Mouse (Mus musculus) midbrain, embryonic 12.5 days (tissue): ENCODE measurements at regions not wholly inside any gene's neighbourhood (a gene's known extent, or its start where the extent isn't known, plus 50 kb on each side); places are given as distances from the start of the nearest gene placed in this dataset.

Experiments used
- ATAC-seq: fragments of 200-750 bp; cut with Nextera tagmentation; 2 replicates; pipeline ENCODE4 v1.8.0; 2017; ENCODE audit warnings: low read depth, moderate TSS enrichment, moderate library complexity; ENCODE audit not compliant: low FRiP score
- H3K27ac ChIP-seq: fragments of 300-500 bp; sonication (generic); replicated peaks from 2 replicates; pipeline ENCODE4 v1.5.1; 2016; ENCODE audit warnings: mild to moderate bottlenecking
- H3K27me3 ChIP-seq: fragments of 300-500 bp; sonication (generic); 2 replicates; pipeline ENCODE4 v1.6.1; 2016; ENCODE audit warnings: mild to moderate bottlenecking
- H3K36me3 ChIP-seq: fragments of 300-500 bp; sonication (generic); 2 replicates; pipeline ENCODE4 v1.6.1; 2016
- H3K4me1 ChIP-seq: fragments of 300-500 bp; sonication (generic); 2 replicates; pipeline ENCODE4 v1.6.1; 2016
- H3K4me2 ChIP-seq: fragments of 300-500 bp; sonication (generic); replicated peaks from 2 replicates; pipeline ENCODE4 v1.6.1; 2016; ENCODE audit warnings: mild to moderate bottlenecking, moderate library complexity
- H3K4me3 ChIP-seq: fragments of 300-500 bp; sonication (generic); 2 replicates; pipeline ENCODE4 v1.5.1; 2016; ENCODE audit warnings: mild to moderate bottlenecking
- H3K9ac ChIP-seq: fragments of 300-500 bp; sonication (generic); replicated peaks from 2 replicates; pipeline ENCODE4 v1.6.1; 2016; ENCODE audit warnings: mild to moderate bottlenecking, moderate library complexity
- H3K9me3 ChIP-seq: fragments of 300-500 bp; sonication (generic); 2 replicates; pipeline ENCODE4 v1.6.1; 2016; ENCODE audit warnings: mild to moderate bottlenecking
- WGBS: fragments of 180-500 bp; shearing (Covaris S2); methylation state at CpG from one replicate; pipeline ENCODE4 v1.1.7; 2016; 5-methylcytosine and 5-hydroxymethylcytosine counted together

- H3K4me2 ChIP-seq: no peak overlapping the region
- H3K27me3 ChIP-seq: no peaks in the 10 kb centered on the region
- H3K9me3 ChIP-seq: no peaks in the 10 kb centered on the region
- H3K4me3 ChIP-seq: no peak overlapping the region
- no peak for ATAC-seq
- no peak overlapping the region for H3K9ac ChIP-seq
- H3K4me1 ChIP-seq: no peaks in the 10 kb centered on the region
- H3K36me3 ChIP-seq: no peaks in the 10 kb centered on the region
- no peak overlapping the region for H3K27ac ChIP-seq
- 85% methylated on average over 5 of the region's 5 CpGs for WGBS
These were observed 164.8 kb upstream of the 4930583I09Rik start for GRCm38 (mm10) chr17:65000626-65001135.

GRCm38 (mm10) chr17:64994483-64994882, 158.6 kb upstream of the 4930583I09Rik start:
- 91% methylated on average over 10 of the region's 10 CpGs for WGBS
- H3K9me3 ChIP-seq: 0 out of 2 replicates have a peak, but pooled peaks cover 4% of the 10 kb centered on the region
- ATAC-seq: no peak
- H3K36me3 ChIP-seq: no peaks in the 10 kb centered on the region
- H3K27me3 ChIP-seq: no peaks in the 10 kb centered on the region
- no peaks in the 10 kb centered on the region for H3K4me1 ChIP-seq
- no peak overlapping the region for H3K4me2 ChIP-seq
- H3K4me3 ChIP-seq: no peak overlapping the region
- H3K27ac ChIP-seq: no peak overlapping the region
- H3K9ac ChIP-seq: no peak overlapping the region

- no peak overlapping the region for H3K4me3 ChIP-seq
- H3K4me2 ChIP-seq: no peak overlapping the region
- H3K27ac ChIP-seq: no peak overlapping the region
- no peaks in the 10 kb centered on the region for H3K4me1 ChIP-seq
- WGBS: 63% methylated on average over 3 of the region's 3 CpGs
- H3K36me3 ChIP-seq: no peaks in the 10 kb centered on the region
- no peak for ATAC-seq
- no peaks in the 10 kb centered on the region for H3K27me3 ChIP-seq
- H3K9me3 ChIP-seq: 0 out of 2 replicates have a peak, but pooled peaks cover 4% of the 10 kb centered on the region
- no peak overlapping the region for H3K9ac ChIP-seq
These were observed 155.4 kb upstream of the 4930583I09Rik start for GRCm38 (mm10) chr17:64991262-64991661.

- H3K9ac ChIP-seq: no peak overlapping the region
- H3K4me2 ChIP-seq: no peak overlapping the region
- H3K4me3 ChIP-seq: no peak overlapping the region
- WGBS: 87% methylated on average over 14 of the region's 14 CpGs
- no peak for ATAC-seq
- H3K36me3 ChIP-seq: no peaks in the 10 kb centered on the region
- no peaks in the 10 kb centered on the region for H3K4me1 ChIP-seq
- no peaks in the 10 kb centered on the region for H3K27me3 ChIP-seq
- no peaks in the 10 kb centered on the region for H3K9me3 ChIP-seq
- H3K27ac ChIP-seq: no peak overlapping the region
These were observed 148.6 kb upstream of the 4930583I09Rik start for GRCm38 (mm10) chr17:64984276-64985011.

- H3K9ac ChIP-seq: no peak overlapping the region
- no peak for ATAC-seq
- H3K4me3 ChIP-seq: no peak overlapping the region
- H3K4me2 ChIP-seq: no peak overlapping the region
- H3K4me1 ChIP-seq: no peaks in the 10 kb centered on the region
- no peaks in the 10 kb centered on the region for H3K36me3 ChIP-seq
- no peaks in the 10 kb centered on the region for H3K27me3 ChIP-seq
- no peaks in the 10 kb centered on the region for H3K9me3 ChIP-seq
- H3K27ac ChIP-seq: no peak overlapping the region
- 72% methylated on average over 2 of the region's 2 CpGs for WGBS
These were observed 147.6 kb upstream of the 4930583I09Rik start for GRCm38 (mm10) chr17:64983480-64983879.

- Histone ChIP-seq H3K4me3 (no peak overlapping the region), H3K36me3 (no peaks in the 10 kb centered on the region), H3K27ac (no peak overlapping the region), H3K9me3 (no peaks in the 10 kb centered on the region), H3K4me1 (no peaks in the 10 kb centered on the region), H3K27me3 (no peaks in the 10 kb centered on the region), H3K9ac (no peak overlapping the region), H3K4me2 (no peak overlapping the region)
- no peak for ATAC-seq
- 85% methylated on average over 4 of the region's 4 CpGs for WGBS
These were observed 128.3 kb upstream of the 4930583I09Rik start for GRCm38 (mm10) chr17:64964153-64964552.

- H3K4me2 ChIP-seq: no peak overlapping the region
- H3K36me3 ChIP-seq: no peaks in the 10 kb centered on the region
- H3K27me3 ChIP-seq: no peaks in the 10 kb centered on the region
- WGBS: 86% methylated on average over 2 of the region's 2 CpGs
- H3K9me3 ChIP-seq: no peaks in the 10 kb centered on the region
- no peak overlapping the region for H3K4me3 ChIP-seq
- no peak overlapping the region for H3K9ac ChIP-seq
- H3K27ac ChIP-seq: no peak overlapping the region
- no peaks in the 10 kb centered on the region; the same call in 1 of the 2 replicates for H3K4me1 ChIP-seq
- ATAC-seq: no peak
These were observed 126.0 kb upstream of the 4930583I09Rik start for GRCm38 (mm10) chr17:64961887-64962286.

- no peak overlapping the region for H3K4me3 ChIP-seq
- no peaks in the 10 kb centered on the region for H3K27me3 ChIP-seq
- H3K9me3 ChIP-seq: no peaks in the 10 kb centered on the region
- H3K9ac ChIP-seq: no peak overlapping the region
- H3K4me1 ChIP-seq: no peaks in the 10 kb centered on the region; the same call in 1 of the 2 replicates
- H3K27ac ChIP-seq: no peak overlapping the region
- 55% methylated on average over 9 of the region's 9 CpGs for WGBS
- no peaks in the 10 kb centered on the region for H3K36me3 ChIP-seq
- peak; percentile 41; the same call in 1 of the 2 replicates for ATAC-seq
- no peak overlapping the region for H3K4me2 ChIP-seq
These were observed 121.6 kb upstream of the 4930583I09Rik start for GRCm38 (mm10) chr17:64957495-64957894.

GRCm38 (mm10) chr17:64956506-64956905, 120.6 kb upstream of the 4930583I09Rik start:
- no peaks in the 10 kb centered on the region for H3K36me3 ChIP-seq
- H3K27ac ChIP-seq: no peak overlapping the region
- no peaks in the 10 kb centered on the region; the same call in 1 of the 2 replicates for H3K4me1 ChIP-seq
- H3K9ac ChIP-seq: no peak overlapping the region
- H3K27me3 ChIP-seq: no peaks in the 10 kb centered on the region
- 86% methylated on average over 7 of the region's 7 CpGs for WGBS
- no peak overlapping the region for H3K4me3 ChIP-seq
- no peak for ATAC-seq
- H3K4me2 ChIP-seq: no peak overlapping the region
- H3K9me3 ChIP-seq: no peaks in the 10 kb centered on the region

- Histone ChIP-seq H3K27me3 (no peaks in the 10 kb centered on the region), H3K4me1 (no peaks in the 10 kb centered on the region; the same call in 1 of the 2 replicates), H3K4me3 (no peak overlapping the region), H3K4me2 (no peak overlapping the region), H3K36me3 (no peaks in the 10 kb centered on the region), H3K27ac (no peak overlapping the region), H3K9me3 (no peaks in the 10 kb centered on the region), H3K9ac (no peak overlapping the region)
- no peak for ATAC-seq
- 96% methylated on average over 7 of the region's 7 CpGs for WGBS
These were observed 117.4 kb upstream of the 4930583I09Rik start for GRCm38 (mm10) chr17:64953275-64953674.

GRCm38 (mm10) chr17:64951625-64951940, 115.7 kb upstream of the 4930583I09Rik start:
- WGBS: 67% methylated on average over 1 of the region's 1 CpGs
- Histone ChIP-seq H3K27ac (no peak overlapping the region), H3K36me3 (no peaks in the 10 kb centered on the region), H3K9me3 (no peaks in the 10 kb centered on the region), H3K4me3 (no peak overlapping the region), H3K4me1 (no peaks in the 10 kb centered on the region), H3K27me3 (no peaks in the 10 kb centered on the region), H3K4me2 (no peak overlapping the region), H3K9ac (no peak overlapping the region)
- no peak for ATAC-seq

GRCm38 (mm10) chr17:64950802-64951624, 115.1 kb upstream of the 4930583I09Rik start:
- Histone ChIP-seq H3K27me3 (no peaks in the 10 kb centered on the region), H3K4me3 (no peak overlapping the region), H3K36me3 (no peaks in the 10 kb centered on the region), H3K4me2 (no peak overlapping the region), H3K9me3 (no peaks in the 10 kb centered on the region), H3K27ac (no peak overlapping the region), H3K9ac (no peak overlapping the region), H3K4me1 (no peaks in the 10 kb centered on the region)
- WGBS: 71% methylated on average over 6 of the region's 6 CpGs
- no peak for ATAC-seq
